Mouse (Mus musculus) MEL (cell line): Measurements from ENCODE around the gene 4930507D05Rik.

Source experiments
- CHD1 ChIP-seq: IDR thresholded peaks from 2 replicates; pipeline ENCODE4 v1.6.1; 2012; ENCODE audit warnings: low read depth, mild to moderate bottlenecking, inconsistent platforms, low read length, improper control_type of control experiment
- CTCF ChIP-seq, 3 experiments: IDR thresholded peaks in 2 of 3; conservative IDR thresholded peaks in 1 of 3; 2 replicates each; pipeline ENCODE4 v1.5.1; 2011 to 2012; ENCODE audit warnings: low read length in 3 of 3, low read depth in 2 of 3, mild to moderate bottlenecking in 2 of 3, improper control_type of control experiment in 1 of 3, inconsistent platforms in 1 of 3, mixed read lengths in 1 of 3, moderate library complexity in 1 of 3; ENCODE audit not compliant: control insufficient read depth in 1 of 3, insufficient read depth in 1 of 3, poor library complexity in 1 of 3, severe bottlenecking in 1 of 3
- ELF1 ChIP-seq: IDR thresholded peaks from 2 replicates; pipeline ENCODE4 v1.6.1; 2014; ENCODE audit warnings: low read depth, mild to moderate bottlenecking, inconsistent platforms, low read length, improper control_type of control experiment, moderate library complexity
- EP300 ChIP-seq, 2 experiments: IDR thresholded peaks; 2 replicates each; pipeline ENCODE4 v1.6.1; 2011; ENCODE audit warnings: improper control_type of control experiment in 2 of 2, low read length in 2 of 2, low read depth in 1 of 2, mild to moderate bottlenecking in 1 of 2
- GATA1 ChIP-seq: IDR thresholded peaks from 2 replicates; pipeline ENCODE4 v1.6.1; 2011; ENCODE audit warnings: low read depth, low read length, improper control_type of control experiment
- HCFC1 ChIP-seq: IDR thresholded peaks from 2 replicates; pipeline ENCODE4 v1.6.1; 2012; ENCODE audit warnings: low read depth, mild to moderate bottlenecking, inconsistent platforms, low read length, improper control_type of control experiment, moderate library complexity
- MAX ChIP-seq: IDR thresholded peaks from 2 replicates; pipeline ENCODE4 v1.6.1; 2011; ENCODE audit warnings: low read length, improper control_type of control experiment
- POLR2A ChIP-seq, 2 experiments: IDR thresholded peaks; 2 replicates each; pipeline ENCODE4 v1.6.1; 2011 to 2012; ENCODE audit warnings: low read length in 2 of 2, mild to moderate bottlenecking in 2 of 2, control low read depth in 1 of 2, improper control_type of control experiment in 1 of 2, low read depth in 1 of 2, moderate library complexity in 1 of 2; ENCODE audit not compliant: control insufficient read depth in 1 of 2, insufficient read depth in 1 of 2, poor library complexity in 1 of 2
- POLR2AphosphoS2 ChIP-seq: IDR thresholded peaks from 2 replicates; pipeline ENCODE4 v1.6.1; 2011; ENCODE audit warnings: low read length, improper control_type of control experiment
- RCOR1 ChIP-seq: IDR thresholded peaks from 2 replicates; pipeline ENCODE4 v1.6.1; 2012; ENCODE audit warnings: low read depth, mild to moderate bottlenecking, inconsistent platforms, low read length, improper control_type of control experiment
- TCF12 ChIP-seq: IDR thresholded peaks from 2 replicates; pipeline ENCODE4 v1.6.1; 2014; ENCODE audit warnings: low read depth, mild to moderate bottlenecking, inconsistent platforms, low read length, improper control_type of control experiment, moderate library complexity
- ZC3H11A ChIP-seq: IDR thresholded peaks from 2 replicates; pipeline ENCODE4 v1.6.1; 2012; ENCODE audit warnings: low read depth, mild to moderate bottlenecking, inconsistent platforms, low read length, improper control_type of control experiment
- ZNF384 ChIP-seq: IDR thresholded peaks from 2 replicates; pipeline ENCODE4 v1.6.1; 2012; ENCODE audit warnings: low read depth, mild to moderate bottlenecking, inconsistent platforms, low read length, improper control_type of control experiment

GRCm38 (mm10) chr10:62410943-62411342 lies 38.3 kb upstream of the 4930507D05Rik start:
- TF ChIP-seq POLR2A (IDR thresholded peaks at IDR 0.05; ENCODE audit: control insufficient read depth in 1 of 2, insufficient read depth in 1 of 2, low read depth in 1 of 2, low read length in 2 of 2, poor library complexity in 1 of 2) (no peak), CTCF (IDR thresholded peaks at IDR 0.05 in 2 of 3, conservative IDR thresholded peaks at IDR 0.05 in 1 of 3; ENCODE audit: control insufficient read depth in 1 of 3, insufficient read depth in 1 of 3, low read depth in 2 of 3, low read length in 3 of 3, poor library complexity in 1 of 3, severe bottlenecking in 1 of 3) (peak; percentile 85 to 93 (median 92)), ELF1 (0 out of 2 replicates have a peak, but pooled peaks have one; percentile 18), EP300 (IDR thresholded peaks at IDR 0.05; ENCODE audit: low read depth in 1 of 2, low read length in 2 of 2) (no peak), MAX (no peak), CHD1 (no peak), ZC3H11A (peak; percentile 86), GATA1 (no peak), POLR2AphosphoS2 (no peak), TCF12 (no peak), RCOR1 (no peak), HCFC1 (no peak), ZNF384 (no peak)
